Mouse (Mus musculus) kidney, postnatal 0 days (tissue): ENCODE results near the gene Mon1a. TPM values are rescaled to one million over a fixed set of nuclear protein-coding genes. Genes with fewer than 3 reads are reported as not detected.

ENCODE experiments used
- ATAC-seq: fragments of 200-750 bp; cut with Nextera tagmentation; replicated peaks from 2 replicates; pipeline ENCODE4 v1.8.0; 2017; ENCODE audit warnings: low read depth, moderate number of reproducible peaks, moderate TSS enrichment, moderate library complexity; ENCODE audit not compliant: low FRiP score
- DNase-seq: peaks from one replicate; pipeline ENCODE4 v3.0.0-alpha.2; 2016; ENCODE audit warnings: low spot score
- H3K27ac ChIP-seq: fragments of 300-500 bp; sonication (generic); 2 replicates; pipeline ENCODE4 v1.5.1; 2014; ENCODE audit warnings: mild to moderate bottlenecking
- H3K27me3 ChIP-seq: fragments of 300-500 bp; sonication (generic); 2 replicates; pipeline ENCODE4 v1.6.1; 2014; ENCODE audit warnings: low read length, mixed read lengths; ENCODE audit not compliant: insufficient read depth
- H3K36me3 ChIP-seq: fragments of 300-500 bp; sonication (generic); 2 replicates; pipeline ENCODE4 v1.6.1; 2014; ENCODE audit warnings: low read length, mixed read lengths; ENCODE audit not compliant: insufficient read depth
- H3K4me1 ChIP-seq: fragments of 300-500 bp; sonication (generic); replicated peaks from 2 replicates; pipeline ENCODE4 v1.6.1; 2014; ENCODE audit warnings: antibody characterized with exemption, low read length, mixed read lengths; ENCODE audit not compliant: insufficient read depth
- H3K4me2 ChIP-seq: fragments of 300-500 bp; sonication (generic); 2 replicates; pipeline ENCODE4 v1.6.1; 2014; ENCODE audit warnings: mild to moderate bottlenecking, low read length, moderate library complexity, mixed read lengths
- H3K4me3 ChIP-seq: fragments of 300-500 bp; sonication (generic); replicated peaks from 2 replicates; pipeline ENCODE4 v1.5.1; 2014; ENCODE audit warnings: low read depth, low read length
- H3K9ac ChIP-seq: fragments of 300-500 bp; sonication (generic); 2 replicates; pipeline ENCODE4 v1.6.1; 2014; ENCODE audit warnings: low read depth, low read length
- H3K9me3 ChIP-seq: fragments of 300-500 bp; sonication (generic); replicated peaks from 2 replicates; pipeline ENCODE4 v1.6.1; 2016; ENCODE audit warnings: low read length, inconsistent platforms, mixed read lengths
- CTCF ChIP-seq: IDR thresholded peaks from 2 replicates; pipeline ENCODE4 v1.5.1; 2016; ENCODE audit warnings: antibody characterized with exemption, low read depth, mild to moderate bottlenecking, moderate library complexity
- WGBS: fragments of 180-500 bp; shearing (Covaris S2); extraction: QIAGEN DNeasy Blood & Tissue Kit; methylation state at CpG from one replicate; pipeline ENCODE4 v1.1.7; 2014; 5-methylcytosine and 5-hydroxymethylcytosine counted together
- polyA plus RNA-seq: library from polyadenylated mRNA; unstranded; fragments of >200 nt; fragmentation: Nextera tagmentation; extraction: Ambion mirVana; gene quantifications from 2 replicates; pipeline ENCODE4 v1.2.1, GENCODE M21; 2015

Mon1a gene
- polyA plus RNA-seq, 1 experiment from 2014 or later = 12.7 TPM

- Histone ChIP-seq H3K27me3 (no peaks in the 10 kb centered on the region), H3K27ac (peak overlapping the region; percentile 98), H3K9ac (peak overlapping the region; percentile 97), H3K4me1 (peaks cover 7% of the 10 kb centered on the region; the same call in 1 of the 2 replicates), H3K4me2 (peak overlapping the region; percentile 78), H3K9me3 (no peaks in the 10 kb centered on the region), H3K4me3 (peak overlapping the region; percentile 84), H3K36me3 (0 out of 2 replicates have a peak, but pooled peaks cover 3% of the 10 kb centered on the region)
- peak; percentile 98 for DNase-seq
- 0 out of 2 replicates have a peak, but pooled peaks have one; percentile 15 for TF ChIP-seq CTCF
- under 1% methylated on average over 77 of the region's 80 CpGs for WGBS
- peak; percentile 99 for ATAC-seq
Measured at GRCm38 (mm10) chr9:107872350-107873098, 15.4 kb upstream of the Mon1a start.

- DNase-seq (no peak), ATAC-seq (no peak)
- peak within 1 kb of the TSS; percentile 84 for H3K4me3 ChIP-seq
- H3K27me3 ChIP-seq = no peaks in the 10 kb centered on the region
- TF ChIP-seq CTCF = no peak
- 0 out of 2 replicates have a peak, but pooled peaks cover 3% of the 10 kb centered on the region for H3K36me3 ChIP-seq
- WGBS = 7% methylated on average over 14 of the region's 14 CpGs
- peaks cover 7% of the 10 kb centered on the region; the same call in 1 of the 2 replicates for H3K4me1 ChIP-seq
- peak within 1 kb of the TSS; percentile 98 for H3K27ac ChIP-seq
- H3K9me3 ChIP-seq = no peaks in the 10 kb centered on the region
- peak within 1 kb of the TSS; percentile 78 for H3K4me2 ChIP-seq
- peak within 1 kb of the TSS; percentile 97 for H3K9ac ChIP-seq
Measured at GRCm38 (mm10) chr9:107873137-107873536, 14.8 kb upstream of the Mon1a start, which contains the start of gene Rbm6. Gene Rbm6, minus strand, starts transcription at chr9:107873237.

- no peaks in the 10 kb centered on the region for H3K9me3 ChIP-seq
- H3K9ac ChIP-seq = no peak overlapping the region
- no peaks in the 10 kb centered on the region for H3K27me3 ChIP-seq
- H3K27ac ChIP-seq = no peak overlapping the region
- ATAC-seq (no peak), DNase-seq (no peak)
- no peaks in the 10 kb centered on the region for H3K4me1 ChIP-seq
- WGBS = 71% methylated on average over 4 of the region's 4 CpGs
- H3K4me2 ChIP-seq = no peak overlapping the region
- no peaks in the 10 kb centered on the region for H3K36me3 ChIP-seq
- no peak for TF ChIP-seq CTCF
- H3K4me3 ChIP-seq = no peak overlapping the region
Measured at GRCm38 (mm10) chr9:107880411-107880810, 7.5 kb upstream of the Mon1a start.

- 2% methylated on average over 18 of the region's 18 CpGs for WGBS
- peak; percentile 63 for ATAC-seq
- Histone ChIP-seq H3K9me3 (no peaks in the 10 kb centered on the region), H3K36me3 (no peaks in the 10 kb centered on the region), H3K9ac (peak overlapping the region; percentile 70), H3K4me1 (no peaks in the 10 kb centered on the region), H3K4me3 (peak overlapping the region; percentile 73), H3K27ac (peak overlapping the region; percentile 79), H3K4me2 (peak overlapping the region; percentile 90), H3K27me3 (no peaks in the 10 kb centered on the region)
- DNase-seq = peak; percentile 57
- no peak for TF ChIP-seq CTCF
Measured at GRCm38 (mm10) chr9:107888267-107888850, 408 bp downstream of the Mon1a start.

- H3K4me3 ChIP-seq = no peak overlapping the region
- no peak overlapping the region for H3K27ac ChIP-seq
- H3K36me3 ChIP-seq = no peaks in the 10 kb centered on the region
- 92% methylated on average over 6 of the region's 6 CpGs for WGBS
- H3K9me3 ChIP-seq = no peaks in the 10 kb centered on the region
- no peak for DNase-seq
- no peaks in the 10 kb centered on the region for H3K4me1 ChIP-seq
- ATAC-seq = no peak
- TF ChIP-seq CTCF = no peak
- H3K4me2 ChIP-seq = no peak overlapping the region
- H3K27me3 ChIP-seq = no peaks in the 10 kb centered on the region
- no peak overlapping the region for H3K9ac ChIP-seq
Measured at GRCm38 (mm10) chr9:107890260-107890659, 2.3 kb downstream of the Mon1a start.

GRCm38 (mm10) chr9:107891023-107891422 lies 3.1 kb downstream of the Mon1a start:
- Histone ChIP-seq H3K36me3 (no peaks in the 10 kb centered on the region), H3K9ac (no peak overlapping the region), H3K27ac (no peak overlapping the region), H3K4me3 (no peak overlapping the region), H3K9me3 (no peaks in the 10 kb centered on the region), H3K27me3 (no peaks in the 10 kb centered on the region), H3K4me2 (no peak overlapping the region), H3K4me1 (no peaks in the 10 kb centered on the region)
- TF ChIP-seq CTCF = peak; percentile 56
- 96% methylated on average over 1 of the region's 1 CpGs for WGBS
- DNase-seq (no peak), ATAC-seq (no peak)
